Mouse (Mus musculus) embryonic stem cell, embryonic (primary cell): ENCODE measurements around the gene Eif5a.

Source experiments
- CTCF ChIA-PET, 4 experiments: fragments of 300-600 bp in 2 of 4; fragments of 350-600 bp in 2 of 4; sonication (Branson Sonifier 250); formaldehyde crosslinking; loops; one replicate each; lab custom pipeline; 2022; ENCODE audit warnings: inconsistent platforms in 2 of 4; lab: Charles Lee
- POLR2A ChIA-PET, 4 experiments: fragments of 300-600 bp in 2 of 4; fragments of 350-600 bp in 2 of 4; sonication (Branson Sonifier 250); formaldehyde crosslinking; loops; one replicate each; lab custom pipeline; 2022; ENCODE audit warnings: antibody characterized with exemption in 4 of 4, inconsistent platforms in 1 of 4; lab: Charles Lee

Eif5a gene

GRCm38 (mm10) chr11:69910781-69911560 lies 10.8 kb downstream of the Eif5a start:
- CTCF ChIA-PET: interaction anchor here in 2 of 4 experiments (0.5 to 1.2 kb wide), 3 partner anchors 11 to 34 kb away, joined by 3 to 6 read pairs (median 4); partner anchors contain the start of genes 2810408A11Rik (in 1 of the 2) and Neurl4 (in 1 of the 2)

GRCm38 (mm10) chr11:69910177-69910576 lies 11.6 kb downstream of the Eif5a start:
- ChIA-PET POLR2A (interaction anchor here in 2 of 4 experiments (0.6 to 19.9 kb wide), 8 partner anchors 9 to 86 kb away, joined by 3 to 353 read pairs (median 5); partner anchors contain the start of genes 2810408A11Rik (in 2 of the 2), Neurl4 (in 2 of the 2), Ctdnep1 (in 1 of the 2) and Eif5a (in 1 of the 2)), CTCF (interaction anchor here in 1 of 4 experiments (0.9 to 1.2 kb wide), 2 partner anchors 10 to 33 kb away, joined by 3 to 6 read pairs; partner anchors contain the start of genes 2810408A11Rik and Neurl4)

More at GRCm38 (mm10) chr11:69910781-69911560, 10.8 kb downstream of the Eif5a start:
- POLR2A ChIA-PET: interaction anchor here (0.6 to 19.9 kb wide), 11 partner anchors 8 to 86 kb away, joined by 3 to 353 read pairs (median 4); partner anchors contain the start of genes 2810408A11Rik (in 3 of the 4), Neurl4 (in 3 of the 4), Eif5a (in 2 of the 4) and Acap1 (in 1 of the 4)

- ChIA-PET CTCF (interaction anchor here in 1 of 4 experiments (0.7 kb wide), 1 partner anchor 14 kb away, joined by 7 read pairs; no protein-coding TSS in a partner anchor), POLR2A (interaction anchor here in 3 of 4 experiments (0.7 to 19.9 kb wide), 9 partner anchors 9 to 253 kb away, joined by 3 to 353 read pairs (median 4); partner anchors contain the start of genes 2810408A11Rik (in 1 of the 3), Eif5a (in 1 of the 3), Elp5 (in 1 of the 3) and Gps2 (in 1 of the 3))
Observed at GRCm38 (mm10) chr11:69909174-69909573, 12.6 kb downstream of the Eif5a start.

GRCm38 (mm10) chr11:69908645-69909044 lies 13.1 kb downstream of the Eif5a start:
- ChIA-PET CTCF (no interaction called here), POLR2A (interaction anchor here in 3 of 4 experiments (0.7 to 19.9 kb wide), 9 partner anchors 8 to 252 kb away, joined by 3 to 353 read pairs (median 4); partner anchors contain the start of genes 2810408A11Rik (in 1 of the 3), Eif5a (in 1 of the 3), Elp5 (in 1 of the 3) and Gps2 (in 1 of the 3))

- CTCF ChIA-PET: interaction anchor here in 3 of 4 experiments (0.6 to 1.4 kb wide), 3 partner anchors 17 to 215 kb away, joined by 4 to 6 read pairs (median 4); no protein-coding TSS in a partner anchor
- POLR2A ChIA-PET: interaction anchor here in 3 of 4 experiments (1.0 to 19.9 kb wide), 8 partner anchors 11 to 67 kb away, joined by 3 to 353 read pairs (median 6); partner anchors contain the start of genes Eif5a (in 2 of the 3), Gps2 (in 2 of the 3), Nlgn2 (in 1 of the 3) and Tmem256 (in 1 of the 3)
Observed at GRCm38 (mm10) chr11:69904311-69904710, 17.4 kb downstream of the Eif5a start.

GRCm38 (mm10) chr11:69902972-69903371 lies 18.8 kb downstream of the Eif5a start:
- CTCF ChIA-PET: interaction anchor here in 2 of 4 experiments (0.9 to 1.4 kb wide), 2 partner anchors 26 to 172 kb away, joined by 4 read pairs; no protein-coding TSS in a partner anchor

GRCm38 (mm10) chr11:69901993-69902392 lies 19.8 kb downstream of the Eif5a start:
- ChIA-PET CTCF (interaction anchor here in 3 of 4 experiments (0.6 to 1.6 kb wide), 8 partner anchors 15 to 50 kb away, joined by 3 to 6 read pairs (median 4); no protein-coding TSS in a partner anchor), POLR2A (interaction anchor here (0.8 to 19.9 kb wide), 52 partner anchors 9 to 311 kb away, joined by 3 to 353 read pairs (median 6); partner anchors contain the start of genes Eif5a (in 3 of the 4), Ctdnep1 (in 2 of the 4), Gps2 (in 2 of the 4) and Nlgn2 (in 2 of the 4))

More at GRCm38 (mm10) chr11:69902972-69903371, 18.8 kb downstream of the Eif5a start:
- POLR2A ChIA-PET: interaction anchor here in 3 of 4 experiments (0.6 to 19.9 kb wide), 18 partner anchors 8 to 148 kb away, joined by 3 to 353 read pairs (median 6); partner anchors contain the start of genes Eif5a (in 2 of the 3), Gps2 (in 2 of the 3), Ctdnep1 (in 1 of the 3) and Slc2a4 (in 1 of the 3)

- POLR2A ChIA-PET: interaction anchor here (0.6 to 19.9 kb wide), 71 partner anchors 9 to 320 kb away, joined by 3 to 353 read pairs (median 5); partner anchors contain the start of genes Ctdnep1 (in 3 of the 4), Eif5a (in 3 of the 4), Gps2 (in 2 of the 4) and Nlgn2 (in 2 of the 4)
Observed at GRCm38 (mm10) chr11:69901406-69901846, 20.3 kb downstream of the Eif5a start.

GRCm38 (mm10) chr11:69900471-69901405 lies 21.0 kb downstream of the Eif5a start, which contains the start of the genes 2810408A11Rik and Neurl4:
TSS of gene 2810408A11Rik (minus strand) at chr11:69900987.
TSS of gene Neurl4 (plus strand) at chr11:69901072.
- CTCF ChIA-PET: interaction anchor here (0.6 to 3.1 kb wide), 25 partner anchors 10 to 268 kb away, joined by 3 to 16 read pairs (median 4); partner anchors contain the start of genes Tmem95 (in 2 of the 4), Fxr2 (in 1 of the 4), Nlgn2 (in 1 of the 4) and Tmem256 (in 1 of the 4)
- POLR2A ChIA-PET: interaction anchor here (0.6 to 19.9 kb wide), 102 partner anchors 8 to 877 kb away, joined by 3 to 353 read pairs (median 4); partner anchors contain the start of genes Ctdnep1 (in 3 of the 4), Eif5a (in 3 of the 4), Tmem95 (in 3 of the 4) and Gps2 (in 2 of the 4)

More at GRCm38 (mm10) chr11:69901406-69901846, 20.3 kb downstream of the Eif5a start:
- CTCF ChIA-PET: interaction anchor here (0.6 to 3.1 kb wide), 15 partner anchors 14 to 269 kb away, joined by 3 to 16 read pairs (median 4); partner anchors contain the start of genes Fxr2 (in 1 of the 4) and Tmem95 (in 1 of the 4)

GRCm38 (mm10) chr11:69899870-69900269 lies 21.9 kb downstream of the Eif5a start:
- CTCF ChIA-PET: interaction anchor here (0.6 to 3.1 kb wide), 22 partner anchors 10 to 353 kb away, joined by 3 to 16 read pairs (median 5); partner anchors contain the start of genes Fxr2 (in 1 of the 4) and Tmem95 (in 1 of the 4)
- POLR2A ChIA-PET: interaction anchor here (0.6 to 19.9 kb wide), 70 partner anchors 9 to 878 kb away, joined by 3 to 353 read pairs (median 5); partner anchors contain the start of genes Eif5a (in 3 of the 4), Tmem95 (in 3 of the 4), Gps2 (in 2 of the 4) and Slc2a4 (in 2 of the 4)

GRCm38 (mm10) chr11:69895291-69895690 lies 26.5 kb downstream of the Eif5a start, which contains the start of gene Acap1:
TSS of gene Acap1 (minus strand) at chr11:69895539.
- ChIA-PET POLR2A (interaction anchor here in 3 of 4 experiments (0.5 to 3.1 kb wide), 21 partner anchors 8 to 767 kb away, joined by 3 to 18 read pairs (median 3); partner anchors contain the start of genes Tmem95 (in 2 of the 3), Eif5a (in 1 of the 3) and Gps2 (in 1 of the 3)), CTCF (interaction anchor here (0.6 to 2.4 kb wide), 9 partner anchors 8 to 307 kb away, joined by 3 to 14 read pairs (median 3); partner anchors contain the start of gene Kctd11 (in 2 of the 4))

GRCm38 (mm10) chr11:69894671-69895070 lies 27.1 kb downstream of the Eif5a start:
- POLR2A ChIA-PET: interaction anchor here in 3 of 4 experiments (0.6 to 3.1 kb wide), 18 partner anchors 9 to 767 kb away, joined by 3 to 18 read pairs (median 4); partner anchors contain the start of genes Tmem95 (in 2 of the 3) and Gps2 (in 1 of the 3)
- CTCF ChIA-PET: interaction anchor here (0.6 to 2.4 kb wide), 8 partner anchors 14 to 307 kb away, joined by 3 to 14 read pairs (median 4); partner anchors contain the start of gene Kctd11 (in 2 of the 4)

- CTCF ChIA-PET: interaction anchor here in 2 of 4 experiments (1.3 to 1.5 kb wide), 3 partner anchors 14 to 30 kb away, joined by 3 read pairs; partner anchors contain the start of gene Tmem95 (in 1 of the 2)
Observed at GRCm38 (mm10) chr11:69891482-69891881, 30.3 kb downstream of the Eif5a start.

More at GRCm38 (mm10) chr11:69891482-69891881, 30.3 kb downstream of the Eif5a start:
- POLR2A ChIA-PET: interaction anchor here in 3 of 4 experiments (0.6 to 7.8 kb wide), 11 partner anchors 8 to 481 kb away, joined by 3 to 53 read pairs (median 3); partner anchors contain the start of genes 2810408A11Rik (in 3 of the 3), Neurl4 (in 3 of the 3) and Eif5a (in 2 of the 3)
